Mouse (Mus musculus): ENCODE results near the gene Ctnnbl1.

The Ctnnbl1 gene

DNA sequence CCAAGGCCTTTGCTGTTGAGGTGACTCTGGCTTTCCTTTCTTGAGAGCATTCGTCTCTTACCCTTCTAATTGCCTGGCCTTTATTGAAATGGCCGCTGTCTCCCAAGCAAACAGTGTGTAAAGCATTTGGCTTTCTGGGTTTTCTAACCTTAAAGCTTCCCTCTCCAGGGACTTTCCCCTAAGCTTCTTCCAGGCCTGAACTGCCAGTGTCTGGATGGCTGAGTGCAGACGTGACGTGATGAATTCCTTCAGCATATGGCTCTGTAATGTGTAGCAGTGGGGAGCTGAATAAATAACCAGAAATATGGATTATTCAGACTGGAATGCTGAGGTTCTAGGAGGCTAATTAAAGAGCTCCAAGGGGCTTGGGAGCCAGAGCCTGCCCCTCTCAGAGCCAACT, 84.1 kb downstream of the Ctnnbl1 start:
- DNase-seq (ENCODE audit: low spot score): no peak

DNA sequence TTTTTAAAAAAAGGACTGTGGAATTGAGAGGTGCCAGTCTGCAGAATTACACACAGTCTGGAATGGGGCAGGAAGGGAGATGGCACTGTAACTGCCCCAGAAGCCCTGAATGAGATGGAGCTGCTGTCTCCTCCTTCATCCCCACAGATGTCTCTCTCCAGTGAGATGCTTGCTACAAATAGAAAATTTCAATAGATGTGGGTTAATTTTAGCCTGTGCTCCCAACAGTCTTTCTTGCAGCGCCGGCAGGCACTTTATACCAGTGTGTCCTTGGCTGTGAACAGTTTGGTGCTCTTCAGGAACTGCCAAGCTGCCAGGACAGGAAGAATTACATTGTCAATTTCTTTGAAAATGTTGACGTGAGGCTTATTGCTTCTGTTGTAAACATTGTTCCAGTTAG, 86.3 kb downstream of the Ctnnbl1 start:
- no peak for DNase-seq (ENCODE audit: low spot score)

GRCm38 (mm10) chr2:157824249-157824648, 87.0 kb downstream of the Ctnnbl1 start:
- no peak for DNase-seq (ENCODE audit: low spot score)

DNA sequence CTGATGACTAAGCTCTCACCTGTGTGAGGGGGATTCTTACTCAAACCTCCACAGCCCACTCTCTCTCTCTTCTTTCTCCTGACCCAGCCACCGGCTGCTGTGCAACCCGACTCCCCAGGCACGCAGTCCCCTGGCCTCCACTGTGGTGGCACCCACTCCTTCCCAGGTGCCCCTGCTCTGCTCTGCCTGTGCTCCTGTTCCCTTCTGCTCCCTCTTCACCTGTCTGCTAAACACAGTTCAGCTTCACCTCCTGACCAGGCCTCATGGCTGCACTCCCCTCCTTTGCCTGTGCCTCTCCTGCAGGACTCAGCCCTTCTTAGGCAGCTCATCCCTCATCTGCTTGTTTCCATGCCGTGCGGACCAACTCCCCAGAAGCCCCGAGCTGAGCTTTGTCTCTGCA, 92.9 kb downstream of the Ctnnbl1 start:
- no peak for DNase-seq (ENCODE audit: low spot score)

DNA sequence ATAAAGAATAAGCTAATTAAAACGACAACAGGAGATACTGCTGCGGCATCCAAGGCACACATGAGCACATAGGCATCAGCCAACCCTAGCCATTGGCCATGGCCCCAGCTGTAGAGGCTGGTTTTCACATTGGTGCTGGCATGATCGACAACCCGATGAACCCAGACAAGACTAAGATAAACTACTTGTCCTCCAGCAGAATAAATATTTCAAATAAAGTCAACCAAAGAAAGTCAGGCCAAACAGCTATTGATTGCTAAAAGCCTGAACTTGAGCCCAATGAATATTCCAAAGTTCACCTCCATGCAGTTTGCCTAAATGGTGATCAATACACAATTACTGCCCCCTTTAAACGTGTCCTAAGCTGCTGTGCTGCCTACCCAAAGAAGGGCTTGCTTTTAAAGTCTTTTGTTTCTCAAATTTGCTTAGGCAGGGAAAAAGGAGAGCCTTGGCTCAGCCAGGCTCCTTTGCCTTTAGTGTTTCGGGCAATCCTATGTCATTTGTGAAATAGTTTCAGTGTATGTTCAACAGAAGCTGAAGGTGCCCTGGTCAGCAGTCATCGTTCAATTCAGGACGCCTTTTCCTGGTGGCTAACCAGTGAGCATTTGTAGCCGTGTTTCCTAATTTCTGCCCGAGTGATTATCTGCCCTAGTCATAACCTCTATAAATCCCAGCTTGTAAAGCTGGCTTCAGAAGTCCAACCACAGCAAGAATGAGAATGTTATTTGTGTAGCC, 93.6 kb downstream of the Ctnnbl1 start:
- DNase-seq (ENCODE audit: low spot score): no peak

- DNase-seq (ENCODE audit: low spot score): no peak
Measured at GRCm38 (mm10) chr2:157837050-157837449, 99.8 kb downstream of the Ctnnbl1 start.

- peak; percentile 35 for DNase-seq (ENCODE audit: low spot score)
Measured at GRCm38 (mm10) chr2:157838206-157838923, 101.2 kb downstream of the Ctnnbl1 start.

GRCm38 (mm10) chr2:157840641-157841078, 103.5 kb downstream of the Ctnnbl1 start:
- no peak for DNase-seq (ENCODE audit: low spot score)

DNA sequence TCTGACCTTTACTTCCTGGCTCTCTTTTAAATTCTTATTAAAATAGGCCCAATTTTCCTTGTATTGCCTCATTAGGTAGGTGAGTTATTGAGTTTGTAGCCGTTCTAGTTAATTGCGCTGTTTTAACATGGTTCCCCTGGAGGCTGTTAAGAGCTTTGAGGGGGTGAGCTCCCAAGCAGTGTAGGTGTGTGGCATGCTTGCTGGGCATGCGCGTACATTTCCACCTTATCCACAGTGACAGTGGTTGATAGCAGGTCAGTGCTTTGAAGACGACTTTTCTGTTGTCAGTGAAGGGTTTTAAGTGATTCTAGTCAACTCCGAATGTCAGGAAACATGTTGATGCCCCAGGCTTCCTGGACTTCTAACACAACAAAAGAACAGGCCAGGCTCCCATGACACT, 103.9 kb downstream of the Ctnnbl1 start:
- no peak for DNase-seq (ENCODE audit: low spot score)

- DNase-seq (ENCODE audit: low spot score): no peak
Measured at GRCm38 (mm10) chr2:157844746-157845145, 107.5 kb downstream of the Ctnnbl1 start.

DNA sequence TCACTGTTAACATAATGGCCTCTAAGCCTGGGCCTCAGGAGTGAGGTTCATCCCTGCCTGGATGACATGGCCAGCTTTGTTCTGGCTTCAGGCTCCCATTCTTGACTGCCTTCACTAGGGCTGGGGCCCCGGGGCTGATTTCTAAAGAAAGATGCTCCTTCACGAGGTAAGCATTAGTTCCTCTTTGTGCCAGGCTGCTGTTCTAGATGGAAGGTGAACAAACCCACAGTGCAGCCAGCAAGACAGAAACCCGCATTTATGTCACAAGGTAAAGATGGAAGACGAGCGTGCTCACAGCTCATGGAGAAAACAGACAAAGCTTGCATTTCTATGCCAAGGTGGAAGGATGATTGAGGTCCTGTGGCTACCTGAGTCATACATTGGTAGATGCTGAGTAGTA, 108.6 kb downstream of the Ctnnbl1 start:
- no peak for DNase-seq (ENCODE audit: low spot score)

DNA sequence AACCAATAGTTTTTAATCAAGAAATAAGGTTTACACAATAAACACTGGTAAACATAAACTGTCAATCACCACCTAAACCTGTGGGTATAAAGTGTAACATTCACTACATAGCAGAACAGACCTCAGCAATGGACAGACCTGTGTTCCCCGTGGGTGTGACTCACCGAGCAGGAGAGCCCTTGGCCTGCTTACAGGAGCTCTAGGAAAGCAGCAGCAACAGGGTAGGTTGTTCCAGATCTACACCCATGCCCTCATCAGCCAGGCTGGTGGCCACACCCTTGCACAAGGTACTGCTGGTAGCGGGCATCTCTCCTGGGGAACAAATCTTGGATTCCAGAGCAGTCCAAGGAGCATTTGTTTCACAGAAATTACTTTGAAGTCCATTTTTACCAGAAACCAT, 115.9 kb downstream of the Ctnnbl1 start:
- DNase-seq (ENCODE audit: low spot score): no peak

DNA sequence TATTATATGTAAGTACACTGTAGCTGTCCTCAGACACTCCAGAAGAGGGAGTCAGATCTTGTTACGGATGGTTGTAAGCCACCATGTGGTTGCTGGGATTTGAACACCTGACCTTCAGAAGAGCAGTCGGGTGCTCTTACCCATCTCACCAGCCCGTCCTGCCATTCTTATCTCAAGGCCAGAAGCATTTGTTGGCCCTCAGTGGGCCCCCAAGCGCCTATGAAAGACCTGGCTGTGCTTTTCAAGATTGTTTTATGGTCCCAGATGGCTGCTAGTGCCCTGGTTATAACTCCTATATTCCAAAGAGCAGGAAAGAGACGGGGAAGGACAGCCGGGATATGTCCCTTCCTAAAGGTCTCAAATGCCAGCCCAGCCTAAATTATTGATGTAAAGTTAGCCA, 118.6 kb downstream of the Ctnnbl1 start:
- no peak for DNase-seq (ENCODE audit: low spot score)

DNA sequence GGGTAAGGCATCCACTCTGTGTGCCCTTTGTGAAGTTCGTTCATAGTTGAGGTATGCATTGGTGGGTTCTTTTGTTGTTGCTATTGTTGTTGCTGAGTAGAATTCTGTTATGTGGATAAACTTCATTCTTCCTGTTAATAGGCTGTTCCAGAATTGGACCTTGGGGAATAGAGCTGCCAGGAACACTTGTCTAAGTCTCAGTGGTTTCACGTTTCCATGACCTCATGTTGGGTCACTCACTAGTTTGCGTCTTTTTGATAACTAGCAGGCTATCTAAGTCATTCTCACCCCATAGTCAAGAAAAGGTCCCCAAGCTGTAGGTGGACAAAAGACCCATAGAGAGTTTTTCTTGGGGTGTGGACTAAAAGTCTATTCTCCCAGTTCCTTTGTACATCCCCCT, 120.3 kb downstream of the Ctnnbl1 start:
- DNase-seq (ENCODE audit: low spot score): no peak

DNA sequence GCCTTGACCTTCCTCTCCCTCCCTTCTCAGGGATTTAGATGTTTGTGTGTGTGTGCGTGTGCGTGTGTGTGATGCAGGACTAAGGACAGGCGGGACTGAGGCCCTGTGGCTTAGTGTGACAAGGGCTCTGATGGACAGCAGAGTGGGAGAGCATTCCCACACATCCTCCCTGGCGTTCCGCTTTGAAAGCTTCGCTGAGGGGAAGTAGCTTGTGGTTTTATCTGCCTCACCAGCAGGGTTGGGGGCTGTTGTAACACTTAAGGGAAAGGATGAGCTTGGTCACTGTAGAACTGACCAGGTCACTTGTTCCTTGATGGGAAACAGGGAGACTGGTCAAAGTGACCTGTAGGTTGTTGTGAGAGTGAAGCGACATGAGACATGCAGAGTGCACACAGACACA, 121.1 kb downstream of the Ctnnbl1 start:
- no peak for DNase-seq (ENCODE audit: low spot score)

GRCm38 (mm10) chr2:157859046-157859701, 122.0 kb downstream of the Ctnnbl1 start:
- no peak for DNase-seq (ENCODE audit: low spot score)

- no peak for DNase-seq (ENCODE audit: low spot score)
Measured at GRCm38 (mm10) chr2:157861273-157861944, 124.2 kb downstream of the Ctnnbl1 start.

DNA sequence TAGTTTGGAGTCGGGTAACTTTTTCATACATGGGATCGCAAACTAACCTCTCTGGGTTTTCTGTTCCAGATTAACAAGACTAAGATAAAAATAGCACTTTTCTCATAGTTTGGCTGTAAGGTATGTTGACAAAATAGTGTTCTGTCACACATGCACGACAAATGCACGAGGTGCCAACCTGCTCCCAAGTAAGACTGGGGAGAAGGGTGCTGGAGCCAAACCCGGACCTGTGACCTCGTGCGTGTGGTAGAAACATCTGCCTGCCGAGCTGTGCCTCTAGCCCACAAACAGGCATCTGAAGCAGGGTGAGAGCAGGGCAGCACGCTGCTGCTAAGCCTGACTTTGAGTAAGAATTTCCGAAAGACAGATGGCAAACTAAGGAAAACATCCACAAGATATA, 125.1 kb downstream of the Ctnnbl1 start:
- DNase-seq (ENCODE audit: low spot score): no peak

DNA sequence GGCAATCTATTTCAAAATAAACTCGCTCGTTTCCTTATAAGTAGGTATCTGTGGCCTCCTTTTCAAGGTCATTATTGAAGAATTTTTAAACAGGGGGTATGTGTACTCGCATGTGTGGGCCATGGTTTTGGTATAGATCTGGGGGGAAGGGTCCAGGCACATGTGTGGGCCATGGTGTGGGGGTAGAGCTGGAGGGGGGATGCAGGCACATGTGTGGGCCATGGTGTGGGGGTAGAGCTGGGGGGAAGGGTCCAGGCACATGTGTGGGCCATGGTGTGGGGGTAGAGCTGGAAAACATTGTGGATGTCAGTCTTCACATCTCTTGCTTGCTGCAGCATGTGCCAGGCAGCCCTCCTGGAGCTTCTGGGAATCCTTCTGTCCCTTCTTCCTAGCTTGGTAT, 129.9 kb downstream of the Ctnnbl1 start:
- no peak for DNase-seq (ENCODE audit: low spot score)

DNA sequence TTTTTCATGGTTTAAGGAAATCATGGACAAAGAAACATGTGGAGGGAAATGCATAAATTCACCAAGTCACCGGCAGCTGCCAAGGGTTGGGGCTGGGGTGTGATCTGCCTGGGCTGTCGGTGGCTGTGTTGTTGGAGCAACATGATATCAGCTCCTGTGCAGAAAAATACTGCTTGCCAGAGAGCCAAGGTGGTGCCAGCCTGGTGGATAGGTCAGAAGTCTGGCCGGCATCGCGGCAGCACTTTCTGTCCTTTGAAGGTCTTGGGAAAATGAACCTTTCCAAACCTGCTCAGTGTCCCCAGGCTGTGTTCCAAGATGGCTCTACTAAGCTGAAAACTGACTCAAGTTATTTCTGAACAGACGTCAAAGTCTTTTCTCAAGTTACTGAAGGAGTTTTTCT, 133.0 kb downstream of the Ctnnbl1 start:
- DNase-seq (ENCODE audit: low spot score): no peak

DNA sequence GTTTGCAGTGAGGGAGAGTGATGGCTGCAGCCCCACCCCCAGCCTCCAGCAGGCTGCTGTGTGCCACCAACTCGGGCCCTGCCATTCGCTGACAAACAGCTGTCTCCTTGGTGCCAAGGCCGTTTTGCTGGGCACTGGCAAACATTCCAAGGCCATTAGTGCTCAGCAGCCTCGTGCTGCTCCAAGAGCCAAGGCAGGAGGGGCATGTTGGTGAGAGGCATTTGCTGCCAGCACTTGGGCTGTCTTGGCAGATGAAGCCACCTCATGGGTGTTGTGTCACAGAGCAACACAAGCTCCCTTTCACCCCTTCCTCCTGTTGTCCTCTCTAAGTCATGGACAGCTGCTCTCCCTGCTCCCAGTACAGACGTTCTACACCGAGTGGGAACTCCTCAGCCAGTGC, 136.0 kb downstream of the Ctnnbl1 start:
- no peak for DNase-seq (ENCODE audit: low spot score)

- DNase-seq (ENCODE audit: low spot score): no peak
Measured at GRCm38 (mm10) chr2:157873691-157874090, 136.5 kb downstream of the Ctnnbl1 start.

- no peak for DNase-seq (ENCODE audit: low spot score)
Measured at GRCm38 (mm10) chr2:157875111-157875510, 137.9 kb downstream of the Ctnnbl1 start.
